Mouse (Mus musculus) bone marrow, adult 2 months (tissue): Measurements from ENCODE around the gene Hoxa3. TPM values are rescaled to one million over a fixed set of nuclear protein-coding genes. Genes with fewer than 3 reads are reported as not detected.

Experiments
- H3K27ac ChIP-seq: fragments of 200-500 bp; 2 replicates; pipeline ENCODE4 v1.5.1; 2012; ENCODE audit warnings: low read depth, mild to moderate bottlenecking, control low read depth, inconsistent platforms, low read length; ENCODE audit not compliant: control insufficient read depth, poor library complexity, insufficient read depth
- H3K4me1 ChIP-seq: fragments of 200-500 bp; 2 replicates; pipeline ENCODE4 v1.6.1; 2011; ENCODE audit warnings: low read length; ENCODE audit not compliant: control insufficient read depth, insufficient read depth
- H3K4me3 ChIP-seq: fragments of 200-500 bp; replicated peaks from 2 replicates; pipeline ENCODE3; 2011; ENCODE audit warnings: mild to moderate bottlenecking, low read depth, low read length, control low read depth; ENCODE audit not compliant: control insufficient read depth
- CTCF ChIP-seq: fragments of 200-500 bp; IDR thresholded peaks from 2 replicates; pipeline ENCODE4 v1.5.1; 2011; ENCODE audit warnings: low read length, control low read depth; ENCODE audit not compliant: control insufficient read depth, insufficient read depth
- POLR2A ChIP-seq: fragments of 200-500 bp; IDR thresholded peaks from 2 replicates; pipeline ENCODE4 v1.6.1; 2011; ENCODE audit warnings: low read depth, mild to moderate bottlenecking, control low read depth, low read length, borderline replicate concordance; ENCODE audit not compliant: control insufficient read depth
- whole genome bisulfite sequencing: fragments of 180-500 bp; shearing (Covaris S2); methylation state at CpG from one replicate; pipeline ENCODE4 v1.1.7; 2018; 5-methylcytosine and 5-hydroxymethylcytosine counted together
- polyA plus RNA-seq: library from polyadenylated mRNA; stranded (reverse); fragments of >200 nt; gene quantifications from 2 replicates; pipeline ENCODE4 v1.2.4, GENCODE M21; 2011; ENCODE audit warnings: low replicate concordance; ENCODE audit not compliant: missing spikeins, insufficient read depth, insufficient read length

Hoxa3 gene
- polyA plus RNA-seq, 1 experiment, result 2.4 TPM

DNA sequence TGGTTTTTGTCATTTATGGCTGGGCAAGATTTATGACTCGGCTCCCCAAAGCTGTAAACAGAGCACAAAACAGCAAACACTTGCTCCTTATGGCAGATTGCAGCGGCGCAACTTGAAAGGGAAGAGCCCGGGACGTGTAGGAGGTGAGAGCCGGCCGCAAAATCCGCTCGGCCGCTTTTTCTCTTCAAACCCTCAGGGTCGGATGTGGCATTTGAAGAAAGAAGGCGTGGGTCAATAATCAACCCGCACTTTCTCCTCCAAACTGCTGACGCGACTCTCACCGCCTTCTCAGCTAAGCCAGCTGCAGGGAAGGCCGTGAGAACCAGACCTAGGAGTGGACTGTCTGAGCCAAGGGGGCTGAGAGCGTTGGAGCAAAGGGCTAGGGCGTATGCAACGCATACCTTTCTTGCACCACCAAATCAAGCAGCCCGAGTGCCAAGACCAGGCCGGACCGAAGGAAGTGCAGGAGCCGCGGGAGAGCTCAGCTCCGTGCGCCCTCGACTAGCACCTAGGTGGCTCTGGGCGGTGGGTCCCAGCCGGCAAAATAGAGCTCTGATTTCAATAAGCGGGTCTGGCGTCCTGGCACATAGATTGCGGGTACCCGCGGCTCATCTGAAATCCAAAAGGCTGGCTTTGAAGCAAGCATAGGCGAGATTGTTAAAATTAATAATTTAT is 35.9 kb downstream of the Hoxa3 start, which contains the start of gene 5730596B20Rik:
TSS of gene 5730596B20Rik (plus strand) at position 438 of the 675 bp plus-strand sequence.
- WGBS, result 89% methylated on average over 36 of the region's 36 CpGs
- Histone ChIP-seq H3K4me1 (no peaks in the 10 kb centered on the region), H3K27ac (no peak within 1 kb of the TSS), H3K4me3 (no peak within 1 kb of the TSS)
- no peak for TF ChIP-seq POLR2A
- no peak for TF ChIP-seq CTCF

- H3K4me3 ChIP-seq, result no peak overlapping the region
Measured at GRCm38 (mm10) chr6:52176391-52176790, 36.7 kb downstream of the Hoxa3 start.

GRCm38 (mm10) chr6:52175864-52176263 is 37.3 kb downstream of the Hoxa3 start:
- Histone ChIP-seq H3K4me3 (no peak overlapping the region), H3K27ac (no peak overlapping the region), H3K4me1 (no peaks in the 10 kb centered on the region)
- WGBS, result 59% methylated on average over 25 of the region's 35 CpGs
- TF ChIP-seq POLR2A (no peak), CTCF (no peak)

More at GRCm38 (mm10) chr6:52176391-52176790, 36.7 kb downstream of the Hoxa3 start:
- no peaks in the 10 kb centered on the region for H3K4me1 ChIP-seq
- no peak overlapping the region for H3K27ac ChIP-seq
- TF ChIP-seq CTCF (no peak), POLR2A (no peak)
- WGBS, result 85% methylated on average over 6 of the region's 6 CpGs

DNA sequence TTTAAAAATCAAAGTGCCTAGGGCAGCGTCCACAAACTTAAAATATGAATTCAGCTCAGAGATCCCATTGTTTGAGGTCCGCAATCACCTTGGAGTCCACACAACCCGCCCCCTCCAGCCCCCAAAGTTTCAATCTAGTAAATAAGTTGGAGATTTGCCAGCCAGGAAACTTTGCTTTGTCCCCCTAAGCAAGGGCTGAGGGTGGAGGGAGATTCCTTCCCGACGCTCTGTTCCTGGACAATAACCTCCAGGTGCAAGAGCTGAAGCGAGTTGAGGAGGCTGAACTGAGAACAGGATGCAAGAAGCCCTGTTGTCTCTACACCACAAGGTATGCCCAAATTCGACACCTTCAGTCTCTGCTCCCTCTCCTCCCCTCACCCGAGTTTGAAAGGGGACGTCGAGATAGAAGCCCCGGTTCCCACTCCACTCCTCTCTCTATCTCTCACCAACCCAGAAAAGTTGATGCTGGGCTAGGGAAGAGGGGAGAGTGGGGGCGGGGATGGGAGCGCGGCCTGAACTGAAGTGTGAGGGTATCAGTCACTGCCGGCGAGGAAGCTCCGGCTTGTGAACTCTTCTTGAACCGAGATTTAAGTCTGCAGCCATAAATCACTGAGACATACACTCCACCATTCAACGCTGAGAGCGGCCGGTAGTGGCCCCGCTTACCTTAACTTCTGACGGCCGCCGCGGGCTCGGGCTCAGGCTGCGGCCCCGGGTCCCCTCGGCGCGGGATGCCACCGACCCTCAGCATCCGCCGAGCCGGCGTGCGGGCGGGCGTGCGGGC is 38.0 kb downstream of the Hoxa3 start:
- TF ChIP-seq POLR2A, result no peak
- TF ChIP-seq CTCF, result no peak
- 74% methylated on average over 41 of the region's 41 CpGs for WGBS
- H3K4me3 ChIP-seq, result no peak overlapping the region
- H3K27ac ChIP-seq, result no peak overlapping the region
- H3K4me1 ChIP-seq, result no peaks in the 10 kb centered on the region

DNA sequence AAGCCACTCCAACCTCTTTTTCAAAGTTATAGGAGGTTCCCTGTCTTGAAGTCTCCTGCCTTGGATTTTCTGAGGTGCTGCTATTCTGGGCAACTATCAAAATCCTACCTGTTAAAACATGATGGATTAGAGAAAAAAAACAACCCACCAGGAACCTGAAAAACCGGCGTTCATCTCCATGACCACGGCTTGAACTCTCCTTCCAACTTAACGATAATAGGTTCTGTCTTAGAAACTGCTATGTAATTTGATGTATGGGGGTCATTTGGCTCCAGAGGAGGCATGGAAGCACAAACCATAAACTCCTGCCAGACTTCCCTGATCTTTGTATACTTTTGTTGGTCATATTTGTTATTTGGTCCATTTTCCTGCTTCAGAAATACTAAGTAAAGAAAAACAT is 39.5 kb downstream of the Hoxa3 start:
- Histone ChIP-seq H3K4me1 (no peaks in the 10 kb centered on the region), H3K4me3 (no peak overlapping the region), H3K27ac (no peak overlapping the region)
- no peak for TF ChIP-seq POLR2A
- no peak for TF ChIP-seq CTCF
- WGBS, result 82% methylated on average over 4 of the region's 4 CpGs

- H3K4me3 ChIP-seq, result no peak overlapping the region
- H3K4me1 ChIP-seq, result no peaks in the 10 kb centered on the region
- TF ChIP-seq CTCF, result no peak
- TF ChIP-seq POLR2A, result no peak
- WGBS, result 87% methylated on average over 35 of the region's 35 CpGs
- no peak overlapping the region for H3K27ac ChIP-seq
Measured at GRCm38 (mm10) chr6:52172501-52172900, 40.6 kb downstream of the Hoxa3 start.

DNA sequence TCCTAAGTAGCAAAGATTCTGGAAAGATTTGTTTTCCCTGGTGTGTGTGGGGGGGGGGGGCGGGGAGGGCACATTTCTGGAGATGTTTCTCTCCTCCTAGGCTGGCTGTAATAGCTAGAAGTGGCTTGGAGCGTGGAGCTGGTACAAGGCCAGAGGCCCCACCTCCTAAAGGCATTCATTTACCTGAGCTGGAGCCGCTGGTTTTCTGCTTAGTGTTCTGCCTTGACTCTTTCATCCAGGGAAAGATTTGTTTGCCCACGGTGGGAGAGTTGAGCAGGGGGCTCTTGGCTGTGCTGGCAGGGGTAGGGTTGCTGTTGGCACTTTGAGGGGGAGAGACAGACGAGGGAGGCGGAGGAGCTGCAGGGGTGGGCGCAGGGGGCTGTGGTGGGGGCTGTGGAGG is 41.2 kb downstream of the Hoxa3 start:
- H3K27ac ChIP-seq, result no peak overlapping the region
- no peaks in the 10 kb centered on the region for H3K4me1 ChIP-seq
- H3K4me3 ChIP-seq, result no peak overlapping the region
- WGBS, result 82% methylated on average over 7 of the region's 7 CpGs
- TF ChIP-seq POLR2A (no peak), CTCF (no peak)

DNA sequence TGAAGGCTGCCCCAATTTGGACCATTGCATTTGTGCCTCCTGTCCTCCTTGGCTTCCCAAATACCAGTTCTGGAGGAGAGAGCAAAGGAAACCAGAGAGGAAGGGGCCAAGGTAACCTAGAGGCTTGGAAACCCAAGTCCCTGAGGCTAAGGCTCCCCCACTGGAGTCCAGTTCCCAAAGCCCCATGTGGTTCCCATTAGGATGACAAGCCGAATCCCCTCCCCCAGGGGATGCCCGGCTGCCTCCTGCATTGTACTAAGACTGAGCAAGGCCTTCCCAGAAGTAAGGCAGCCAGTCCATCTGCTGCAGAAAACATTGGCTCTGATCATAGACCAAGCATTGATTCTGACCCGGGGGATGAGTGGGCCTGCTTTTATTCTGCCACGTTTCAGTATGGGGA is 41.8 kb downstream of the Hoxa3 start:
- Histone ChIP-seq H3K27ac (no peak overlapping the region), H3K4me1 (no peaks in the 10 kb centered on the region), H3K4me3 (no peak overlapping the region)
- TF ChIP-seq CTCF (no peak), POLR2A (no peak)
- WGBS, result 81% methylated on average over 4 of the region's 4 CpGs

GRCm38 (mm10) chr6:52170898-52171223 is 42.3 kb downstream of the Hoxa3 start:
- no peaks in the 10 kb centered on the region for H3K4me1 ChIP-seq
- 60% methylated on average over 5 of the region's 5 CpGs for WGBS
- no peak for TF ChIP-seq CTCF
- no peak overlapping the region for H3K4me3 ChIP-seq
- no peak overlapping the region for H3K27ac ChIP-seq
